Mouse (Mus musculus): Measurements from ENCODE around the gene Gimap9.

DNA sequence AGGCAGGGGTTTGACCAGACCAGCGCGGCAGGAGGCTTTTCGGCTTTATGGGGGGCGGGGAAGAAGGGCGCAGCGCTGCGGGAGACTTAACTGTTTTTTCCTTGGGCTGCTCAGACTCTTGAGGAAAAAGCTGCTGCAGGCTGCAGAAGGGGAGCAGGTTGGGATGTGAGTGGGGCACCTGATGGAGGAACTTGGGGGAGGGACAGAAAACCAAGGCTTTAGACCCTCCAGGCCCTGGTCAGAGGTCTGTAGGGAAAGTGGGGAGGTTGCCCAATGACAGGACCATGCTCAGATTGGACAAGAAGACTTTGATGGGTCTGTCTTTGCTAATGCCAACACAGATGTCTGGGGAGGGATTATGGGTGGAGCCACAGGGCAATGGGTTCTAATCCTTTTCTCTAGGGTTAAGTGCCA lies 48.4 kb upstream of the Gimap9 start:
- no peak for TF ChIP-seq CTCF (IDR thresholded peaks at IDR 0.05; ENCODE audit: extremely low read depth, insufficient read depth, insufficient read length, insufficient replicate concordance)
- TF ChIP-seq POLR2A (IDR thresholded peaks at IDR 0.05; ENCODE audit: low read depth, low read length), result no peak

Data from spleen, adult 2 months (tissue).